Mouse (Mus musculus) heart, postnatal 0 days (tissue): ENCODE measurements around the gene Thyn1. TPM values are rescaled to one million over a fixed set of nuclear protein-coding genes. Genes with fewer than 3 reads are reported as not detected.

Source experiments
- ATAC-seq: fragments of 200-750 bp; cut with Nextera tagmentation; 2 replicates; pipeline ENCODE4 v1.8.0; 2017; ENCODE audit warnings: low read depth, moderate number of reproducible peaks, moderate library complexity; ENCODE audit not compliant: insufficient read depth
- DNase-seq: peaks from one replicate; pipeline ENCODE4 v3.0.0-alpha.2; 2016; ENCODE audit warnings: low spot score
- H3K27ac ChIP-seq: fragments of 300-500 bp; sonication (generic); 2 replicates; pipeline ENCODE4 v1.5.1; 2014; ENCODE audit warnings: low read depth, mild to moderate bottlenecking
- H3K27me3 ChIP-seq: fragments of 300-500 bp; sonication (generic); 2 replicates; pipeline ENCODE4 v1.6.1; 2014; ENCODE audit warnings: low read length, mixed read lengths; ENCODE audit not compliant: control insufficient read depth, insufficient read depth
- H3K36me3 ChIP-seq: fragments of 300-500 bp; sonication (generic); replicated peaks from 2 replicates; pipeline ENCODE4 v1.6.1; 2014; ENCODE audit warnings: low read length, mixed read lengths; ENCODE audit not compliant: control insufficient read depth, insufficient read depth
- H3K4me1 ChIP-seq: fragments of 300-500 bp; sonication (generic); 2 replicates; pipeline ENCODE4 v1.6.1; 2014; ENCODE audit warnings: antibody characterized with exemption; ENCODE audit not compliant: control insufficient read depth, insufficient read depth
- H3K4me2 ChIP-seq: fragments of 300-500 bp; sonication (generic); 2 replicates; pipeline ENCODE4 v1.6.1; 2014; ENCODE audit warnings: low read depth, mild to moderate bottlenecking, low read length, moderate library complexity
- H3K4me3 ChIP-seq: fragments of 300-500 bp; sonication (generic); 2 replicates; pipeline ENCODE4 v1.5.1; 2014; ENCODE audit warnings: low read depth, low read length
- H3K9ac ChIP-seq: fragments of 300-500 bp; sonication (generic); replicated peaks from 2 replicates; pipeline ENCODE4 v1.6.1; 2014; ENCODE audit warnings: low read depth, low read length, mixed read lengths
- H3K9me3 ChIP-seq: fragments of 300-500 bp; sonication (generic); replicated peaks from 2 replicates; pipeline ENCODE4 v1.6.1; 2016; ENCODE audit warnings: low read length; ENCODE audit not compliant: control insufficient read depth
- CTCF ChIP-seq: IDR thresholded peaks from 2 replicates; pipeline ENCODE4 v1.5.1; 2016; ENCODE audit warnings: antibody characterized with exemption, control low read depth, low read depth
- EP300 ChIP-seq: IDR thresholded peaks from 2 replicates; pipeline ENCODE4 v1.6.1; 2016; ENCODE audit warnings: antibody characterized with exemption, low read depth
- WGBS: fragments of 180-500 bp; shearing (Covaris S2); extraction: QIAGEN DNeasy Blood & Tissue Kit; methylation state at CpG from one replicate; pipeline ENCODE4 v1.1.7; 2014; 5-methylcytosine and 5-hydroxymethylcytosine counted together
- polyA plus RNA-seq: library from polyadenylated mRNA; unstranded; fragments of >200 nt; fragmentation: Nextera tagmentation; extraction: Ambion mirVana; gene quantifications from 2 replicates; pipeline ENCODE4 v1.2.1, GENCODE M21; 2015
- total RNA-seq: library from RNA; depleted of rRNA; stranded (reverse); fragments of >200 nt; gene quantifications from 2 replicates; pipeline ENCODE4 v1.2.3, GENCODE M21; 2014; ENCODE audit warnings: low replicate concordance

Gene Thyn1
- total and polyA plus RNA-seq, 2 experiments from 2014 or later = 12.9 to 74.9 TPM

DNA sequence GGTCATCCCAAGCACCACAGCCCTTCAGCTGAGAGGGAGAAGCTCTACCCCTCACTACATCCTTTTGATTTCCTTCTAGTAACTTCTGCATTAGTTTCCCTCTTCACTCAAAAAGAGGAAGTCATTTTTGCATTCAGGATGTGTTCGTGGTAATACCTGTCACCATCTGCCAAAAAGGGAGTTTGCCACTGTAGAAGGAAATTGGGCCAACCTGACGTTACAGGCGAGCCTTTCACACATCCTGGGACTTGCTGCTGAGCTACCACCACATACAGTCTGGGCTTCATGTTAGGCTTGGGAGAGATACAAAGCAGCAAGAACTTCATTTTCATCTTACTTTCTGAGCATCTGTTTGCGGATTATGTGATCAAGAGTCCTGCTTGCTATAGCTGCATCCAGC, 24.2 kb downstream of the Thyn1 start:
- Histone ChIP-seq H3K36me3 (peaks cover 19% of the 10 kb centered on the region), H3K4me1 (peaks cover 21% of the 10 kb centered on the region), H3K27me3 (no peaks in the 10 kb centered on the region), H3K4me2 (no peak overlapping the region), H3K9ac (no peak overlapping the region), H3K9me3 (no peaks in the 10 kb centered on the region), H3K27ac (no peak overlapping the region), H3K4me3 (no peak overlapping the region)
- TF ChIP-seq CTCF (no peak), EP300 (no peak)
- DNase-seq (no peak), ATAC-seq (no peak)
- 67% methylated on average over 4 of the region's 4 CpGs for WGBS

DNA sequence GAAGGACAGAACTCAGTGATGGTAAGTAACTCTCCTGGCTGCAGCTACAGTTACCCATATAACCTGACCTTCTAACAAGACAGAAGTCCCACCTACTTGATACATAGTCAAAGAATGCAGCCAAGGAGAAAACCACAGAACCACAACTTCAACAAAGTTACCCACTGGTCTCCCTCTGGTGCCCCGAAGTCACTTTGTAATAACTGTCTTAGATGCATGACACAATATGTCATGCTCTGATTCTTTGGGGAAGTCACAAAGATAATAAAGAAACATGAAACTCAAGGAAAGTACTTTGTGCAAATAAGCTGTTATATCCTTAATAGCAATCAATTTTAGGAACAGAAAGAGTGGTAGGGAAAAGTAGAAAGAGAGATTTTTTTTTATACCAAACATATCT, 27.2 kb downstream of the Thyn1 start:
- no peak for ATAC-seq
- Histone ChIP-seq H3K27me3 (no peaks in the 10 kb centered on the region), H3K9me3 (no peaks in the 10 kb centered on the region), H3K4me2 (no peak overlapping the region), H3K4me1 (peaks cover 29% of the 10 kb centered on the region), H3K36me3 (peaks cover 7% of the 10 kb centered on the region; the same call in 1 of the 2 replicates), H3K27ac (no peak overlapping the region), H3K9ac (no peak overlapping the region), H3K4me3 (no peak overlapping the region)
- no peak for DNase-seq
- no peak for TF ChIP-seq EP300
- no peak for TF ChIP-seq CTCF
- 68% methylated on average over 1 of the region's 1 CpGs for WGBS

DNA sequence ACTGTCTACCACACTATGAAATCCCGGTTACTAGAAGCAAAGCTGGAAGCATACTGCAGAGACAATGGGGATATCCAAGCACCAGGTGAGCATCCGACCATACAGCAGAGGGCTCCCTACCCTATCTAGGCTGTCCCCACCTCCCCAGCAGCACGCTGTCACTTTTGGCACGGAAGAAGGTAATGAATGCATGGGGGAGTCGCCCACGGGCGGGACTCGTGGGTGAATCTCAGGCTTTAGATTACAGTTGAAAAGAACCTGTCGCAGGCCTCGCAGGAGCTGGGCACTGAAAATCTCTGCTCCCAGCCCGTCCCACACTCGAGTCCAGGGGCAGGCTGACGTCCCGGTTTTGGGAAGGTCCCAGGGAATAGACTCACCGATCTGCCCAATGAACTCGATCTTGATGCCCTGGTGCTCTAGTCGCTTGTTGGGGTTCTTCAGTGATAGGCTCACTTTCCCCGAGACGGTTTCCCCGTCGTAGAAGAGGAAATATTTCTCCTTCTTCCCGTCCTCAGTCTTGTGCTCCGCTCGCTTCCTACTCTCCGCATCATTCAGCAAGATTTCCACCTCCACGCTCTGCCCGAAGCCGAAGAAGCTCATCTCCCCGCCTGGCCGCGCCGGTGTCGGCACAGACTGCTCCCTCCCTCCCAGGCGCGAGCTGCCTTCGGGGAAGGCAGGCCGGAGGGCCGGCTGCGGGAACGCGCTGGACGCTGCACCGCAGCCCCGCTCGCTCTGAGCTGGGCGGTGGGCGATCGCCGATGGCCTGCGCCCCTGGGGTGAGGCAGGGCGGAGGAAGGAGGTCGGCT, 29.7 kb downstream of the Thyn1 start:
- under 1% methylated on average over 52 of the region's 52 CpGs for WGBS
- Histone ChIP-seq H3K27ac (peak overlapping the region; percentile 89), H3K27me3 (no peaks in the 10 kb centered on the region), H3K9ac (peak overlapping the region; percentile 93), H3K4me2 (peak overlapping the region; percentile 92), H3K4me1 (peaks cover 29% of the 10 kb centered on the region), H3K9me3 (no peaks in the 10 kb centered on the region), H3K36me3 (no peaks in the 10 kb centered on the region; the same call in 1 of the 2 replicates), H3K4me3 (peak overlapping the region; percentile 93)
- no peak for TF ChIP-seq EP300
- peak; percentile 25; the same call in 1 of the 2 replicates for TF ChIP-seq CTCF
- ATAC-seq (peak; percentile 18), DNase-seq (peak; percentile 33)

DNA sequence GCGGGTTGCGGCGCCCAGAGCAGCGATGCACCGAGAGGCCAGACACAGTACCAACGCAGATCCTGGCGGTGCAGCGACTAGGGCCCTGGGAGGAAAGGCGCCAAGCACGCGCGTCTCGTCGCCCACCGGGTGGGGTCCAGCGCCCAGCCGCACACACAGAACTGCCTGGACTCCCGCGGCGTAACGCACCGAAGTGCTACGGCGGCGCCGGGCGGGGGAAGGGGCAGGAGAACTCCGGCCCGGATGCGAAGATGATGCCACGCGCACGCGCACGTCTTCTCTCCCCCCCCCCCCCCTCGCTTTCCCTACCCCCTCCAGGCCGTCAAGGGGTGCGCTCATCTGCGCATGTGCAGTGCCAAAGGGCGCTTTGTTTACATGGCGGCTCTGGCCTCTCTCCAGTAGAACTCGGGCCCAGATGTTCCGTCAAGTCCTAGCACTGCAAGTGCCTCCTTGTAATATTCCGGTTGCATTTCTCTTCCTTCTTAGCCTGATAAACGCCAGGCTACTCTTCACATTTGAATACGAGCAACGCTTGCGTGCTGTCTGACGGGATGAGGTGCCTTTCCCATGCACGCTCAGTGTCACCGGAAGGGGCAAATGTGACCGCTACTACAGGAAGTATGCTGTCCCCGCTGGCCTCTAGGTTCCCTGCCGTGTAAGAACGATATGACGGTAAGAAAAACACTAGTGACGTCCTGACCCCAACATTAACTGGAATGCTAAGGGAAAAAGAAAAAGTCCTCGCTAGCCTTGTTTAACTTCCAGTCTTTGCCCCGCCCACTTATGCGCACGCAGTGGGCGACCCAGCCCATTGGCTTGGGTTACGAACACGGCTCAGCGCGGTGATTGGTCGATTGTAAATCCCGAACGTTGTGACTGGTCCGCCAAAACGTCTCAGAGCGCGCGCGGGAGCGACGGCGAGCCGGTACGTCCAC, 30.6 kb downstream of the Thyn1 start, which contains the start of the genes Vps26b and Ncapd3:
Gene Vps26b, minus strand, starts transcription at position 238 of the 935 bp plus-strand sequence.
Gene Ncapd3, plus strand, starts transcription at position 348 of the 935 bp plus-strand sequence.
- peaks cover 24% of the 10 kb centered on the region for H3K4me1 ChIP-seq
- H3K9me3 ChIP-seq = no peaks in the 10 kb centered on the region
- peak within 1 kb of the TSS; percentile 89 for H3K27ac ChIP-seq
- DNase-seq (peak; percentile 98), ATAC-seq (peak; percentile 95)
- H3K36me3 ChIP-seq = no peaks in the 10 kb centered on the region
- under 1% methylated on average over 73 of the region's 80 CpGs for WGBS
- no peaks in the 10 kb centered on the region for H3K27me3 ChIP-seq
- TF ChIP-seq EP300 (0 out of 2 replicates have a peak, but pooled peaks have one; percentile 36), CTCF (no peak)
- H3K9ac ChIP-seq = peak within 1 kb of the TSS; percentile 93
- peak within 1 kb of the TSS; percentile 92 for H3K4me2 ChIP-seq
- peak within 1 kb of the TSS; percentile 93 for H3K4me3 ChIP-seq

DNA sequence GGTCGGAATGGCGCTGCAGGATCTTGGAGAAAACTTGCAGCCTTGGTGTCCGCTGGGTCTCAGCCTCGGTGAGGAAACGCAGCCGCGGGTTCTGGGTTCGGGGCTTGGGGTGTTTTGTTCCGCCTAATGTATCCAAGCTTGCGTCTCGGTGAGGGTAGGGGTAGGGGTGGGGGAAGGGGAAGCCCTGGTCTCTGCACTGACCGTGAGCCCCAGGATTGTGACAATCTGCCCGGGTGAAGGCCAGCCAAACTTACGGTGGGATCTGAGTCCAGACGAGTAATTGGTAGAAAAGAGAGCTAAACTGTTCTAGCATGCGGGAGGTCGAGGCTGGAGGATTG, 31.2 kb downstream of the Thyn1 start:
- peak overlapping the region; percentile 89 for H3K27ac ChIP-seq
- under 1% methylated on average over 17 of the region's 17 CpGs for WGBS
- H3K27me3 ChIP-seq = no peaks in the 10 kb centered on the region
- H3K4me3 ChIP-seq = peak overlapping the region; percentile 93
- peak overlapping the region; percentile 92 for H3K4me2 ChIP-seq
- TF ChIP-seq CTCF = no peak
- TF ChIP-seq EP300 = no peak
- no peaks in the 10 kb centered on the region for H3K36me3 ChIP-seq
- H3K9ac ChIP-seq = peak overlapping the region; percentile 93
- H3K4me1 ChIP-seq = peaks cover 24% of the 10 kb centered on the region
- DNase-seq (no peak), ATAC-seq (peak; percentile 3; the same call in 1 of the 2 replicates)
- H3K9me3 ChIP-seq = no peaks in the 10 kb centered on the region
